Mouse (Mus musculus) neural tube, embryonic 14.5 days (tissue): ENCODE data around the gene Dock2. TPM values are rescaled to one million over a fixed set of nuclear protein-coding genes. Genes with fewer than 3 reads are reported as not detected.
"Not testable (repeated sequence)": the region's sequence is repeated elsewhere in the genome, so short reads cannot be mapped to it uniquely, and the experiment has no call there.

Experiments
- ATAC-seq: fragments of 200-750 bp; cut with Nextera tagmentation; 2 replicates; pipeline ENCODE4 v1.8.0; 2017; ENCODE audit warnings: low read depth, mild to moderate bottlenecking, moderate TSS enrichment, moderate library complexity
- H3K27ac ChIP-seq: fragments of 300-500 bp; sonication (generic); 2 replicates; pipeline ENCODE4 v1.5.1; 2014; ENCODE audit warnings: low read depth, mild to moderate bottlenecking, control low read depth, low read length, moderate library complexity, mixed read lengths
- H3K27me3 ChIP-seq: fragments of 300-500 bp; sonication (generic); 2 replicates; pipeline ENCODE4 v1.6.1; 2014; ENCODE audit warnings: low read length; ENCODE audit not compliant: control insufficient read depth, insufficient read depth
- H3K36me3 ChIP-seq: fragments of 300-500 bp; sonication (generic); 2 replicates; pipeline ENCODE4 v1.6.1; 2014; ENCODE audit warnings: low read length, mixed read lengths; ENCODE audit not compliant: control insufficient read depth, insufficient read depth
- H3K4me1 ChIP-seq: fragments of 300-500 bp; sonication (generic); 2 replicates; pipeline ENCODE4 v1.6.1; 2014; ENCODE audit warnings: low read length; ENCODE audit not compliant: control insufficient read depth, insufficient read depth
- H3K4me2 ChIP-seq: fragments of 300-500 bp; sonication (generic); 2 replicates; pipeline ENCODE4 v1.6.1; 2014; ENCODE audit warnings: mild to moderate bottlenecking, low read depth, low read length, control low read depth
- H3K4me3 ChIP-seq: fragments of 300-500 bp; sonication (generic); 2 replicates; pipeline ENCODE4 v1.5.1; 2014; ENCODE audit warnings: low read depth, low read length, control low read depth, mixed read lengths
- H3K9ac ChIP-seq: fragments of 300-500 bp; sonication (generic); replicated peaks from 2 replicates; pipeline ENCODE4 v1.6.1; 2014; ENCODE audit warnings: low read depth, mild to moderate bottlenecking, control low read depth, low read length, mixed read lengths
- H3K9me3 ChIP-seq: fragments of 300-500 bp; sonication (generic); 2 replicates; pipeline ENCODE4 v1.6.1; 2016; ENCODE audit warnings: low read length; ENCODE audit not compliant: control insufficient read depth
- WGBS: fragments of 180-500 bp; shearing (Covaris S2); extraction: QIAGEN DNeasy Blood & Tissue Kit; methylation state at CpG from one replicate; pipeline ENCODE4 v1.1.7; 2014; 5-methylcytosine and 5-hydroxymethylcytosine counted together
- polyA plus RNA-seq: library from polyadenylated mRNA; unstranded; fragments of >200 nt; fragmentation: Nextera tagmentation; extraction: Ambion mirVana; gene quantifications from 2 replicates; pipeline ENCODE4 v1.2.1, GENCODE M21; 2014

Dock2 gene
- polyA plus RNA-seq, 1 experiment from 2014 or later, result 0.83 TPM

- Histone ChIP-seq H3K9ac (no peak overlapping the region), H3K27ac (no peak overlapping the region), H3K4me1 (no peaks in the 10 kb centered on the region), H3K9me3 (no peaks in the 10 kb centered on the region), H3K4me2 (no peak overlapping the region), H3K36me3 (no peaks in the 10 kb centered on the region), H3K27me3 (no peaks in the 10 kb centered on the region), H3K4me3 (no peak overlapping the region)
- 53% methylated on average over 5 of the region's 5 CpGs for WGBS
- no peak for ATAC-seq
Measured at GRCm38 (mm10) chr11:34236091-34236759, 547.5 kb downstream of the Dock2 start.

GRCm38 (mm10) chr11:34228758-34229364, 554.8 kb downstream of the Dock2 start:
- Histone ChIP-seq H3K4me1 (no peaks in the 10 kb centered on the region), H3K27me3 (no peaks in the 10 kb centered on the region), H3K4me3 (no peak overlapping the region), H3K27ac (no peak overlapping the region), H3K4me2 (no peak overlapping the region), H3K9me3 (no peaks in the 10 kb centered on the region), H3K9ac (no peak overlapping the region), H3K36me3 (no peaks in the 10 kb centered on the region)
- peak; percentile 63; the same call in 1 of the 2 replicates for ATAC-seq
- 38% methylated on average over 6 of the region's 6 CpGs for WGBS

- Histone ChIP-seq H3K4me2 (no peak overlapping the region), H3K9me3 (no peaks in the 10 kb centered on the region), H3K9ac (no peak overlapping the region), H3K4me1 (no peaks in the 10 kb centered on the region), H3K27ac (no peak overlapping the region), H3K4me3 (no peak overlapping the region), H3K27me3 (no peaks in the 10 kb centered on the region), H3K36me3 (no peaks in the 10 kb centered on the region)
- ATAC-seq, result no peak
- WGBS, result 65% methylated on average over 1 of the region's 1 CpGs
Measured at GRCm38 (mm10) chr11:34227180-34227579, 556.5 kb downstream of the Dock2 start.

GRCm38 (mm10) chr11:34220596-34220995, 563.1 kb downstream of the Dock2 start:
- H3K27me3 ChIP-seq, H3K27ac ChIP-seq, H3K9me3 ChIP-seq, H3K4me1 ChIP-seq, H3K9ac ChIP-seq, H3K36me3 ChIP-seq, ATAC-seq, H3K4me3 ChIP-seq, H3K4me2 ChIP-seq: not testable (repeated sequence)
- 89% methylated on average over 4 of the region's 4 CpGs for WGBS

GRCm38 (mm10) chr11:34212853-34213252, 570.8 kb downstream of the Dock2 start:
- WGBS, result 11% methylated on average over 5 of the region's 5 CpGs
- ATAC-seq, result peak; percentile 41; the same call in 1 of the 2 replicates
- Histone ChIP-seq H3K27ac (no peak overlapping the region), H3K4me1 (no peaks in the 10 kb centered on the region), H3K9me3 (no peaks in the 10 kb centered on the region), H3K36me3 (no peaks in the 10 kb centered on the region), H3K9ac (no peak overlapping the region), H3K4me3 (no peak overlapping the region), H3K27me3 (no peaks in the 10 kb centered on the region), H3K4me2 (no peak overlapping the region)

- Histone ChIP-seq H3K27ac (no peak within 1 kb of the TSS), H3K9me3 (no peaks in the 10 kb centered on the region), H3K36me3 (no peaks in the 10 kb centered on the region), H3K27me3 (no peaks in the 10 kb centered on the region), H3K9ac (no peak within 1 kb of the TSS), H3K4me2 (no peak within 1 kb of the TSS), H3K4me3 (no peak within 1 kb of the TSS), H3K4me1 (no peaks in the 10 kb centered on the region)
- 86% methylated on average over 10 of the region's 10 CpGs for WGBS
- ATAC-seq, result no peak
Measured at GRCm38 (mm10) chr11:34207989-34208388, 575.7 kb downstream of the Dock2 start, which contains the start of gene Foxi1. Gene Foxi1 (minus strand): TSS chr11:34208089.

GRCm38 (mm10) chr11:34202769-34203168, 580.9 kb downstream of the Dock2 start:
- Histone ChIP-seq H3K9me3 (no peaks in the 10 kb centered on the region), H3K4me1 (no peaks in the 10 kb centered on the region), H3K4me2 (no peak overlapping the region), H3K27me3 (no peaks in the 10 kb centered on the region), H3K27ac (no peak overlapping the region), H3K9ac (no peak overlapping the region), H3K4me3 (no peak overlapping the region), H3K36me3 (no peaks in the 10 kb centered on the region)
- ATAC-seq, result no peak
- WGBS, result 60% methylated on average over 1 of the region's 1 CpGs

GRCm38 (mm10) chr11:34195142-34195541, 588.5 kb downstream of the Dock2 start:
- no peak overlapping the region for H3K4me2 ChIP-seq
- H3K4me1 ChIP-seq, result no peaks in the 10 kb centered on the region
- no peaks in the 10 kb centered on the region for H3K9me3 ChIP-seq
- ATAC-seq, result no peak
- H3K4me3 ChIP-seq, result no peak overlapping the region
- no peak overlapping the region for H3K9ac ChIP-seq
- 98% methylated on average over 3 of the region's 3 CpGs for WGBS
- no peak overlapping the region for H3K27ac ChIP-seq
- H3K27me3 ChIP-seq, result no peaks in the 10 kb centered on the region
- no peaks in the 10 kb centered on the region for H3K36me3 ChIP-seq

GRCm38 (mm10) chr11:34194158-34194941, 589.3 kb downstream of the Dock2 start:
- no peak overlapping the region for H3K27ac ChIP-seq
- H3K4me3 ChIP-seq, result no peak overlapping the region
- WGBS, result 78% methylated on average over 9 of the region's 9 CpGs
- H3K9me3 ChIP-seq, result no peaks in the 10 kb centered on the region
- ATAC-seq, result no peak
- H3K27me3 ChIP-seq, result no peaks in the 10 kb centered on the region
- no peaks in the 10 kb centered on the region for H3K4me1 ChIP-seq
- H3K9ac ChIP-seq, result no peak overlapping the region
- no peak overlapping the region for H3K4me2 ChIP-seq
- H3K36me3 ChIP-seq, result no peaks in the 10 kb centered on the region
